Mouse (Mus musculus): ENCODE data around the gene Aldh8a1. TPM values are rescaled to one million over a fixed set of nuclear protein-coding genes. Genes with fewer than 3 reads are reported as not detected.

Gene Aldh8a1
- polyA plus RNA-seq, 1 experiment from 2014 or later, result not detected

DNA sequence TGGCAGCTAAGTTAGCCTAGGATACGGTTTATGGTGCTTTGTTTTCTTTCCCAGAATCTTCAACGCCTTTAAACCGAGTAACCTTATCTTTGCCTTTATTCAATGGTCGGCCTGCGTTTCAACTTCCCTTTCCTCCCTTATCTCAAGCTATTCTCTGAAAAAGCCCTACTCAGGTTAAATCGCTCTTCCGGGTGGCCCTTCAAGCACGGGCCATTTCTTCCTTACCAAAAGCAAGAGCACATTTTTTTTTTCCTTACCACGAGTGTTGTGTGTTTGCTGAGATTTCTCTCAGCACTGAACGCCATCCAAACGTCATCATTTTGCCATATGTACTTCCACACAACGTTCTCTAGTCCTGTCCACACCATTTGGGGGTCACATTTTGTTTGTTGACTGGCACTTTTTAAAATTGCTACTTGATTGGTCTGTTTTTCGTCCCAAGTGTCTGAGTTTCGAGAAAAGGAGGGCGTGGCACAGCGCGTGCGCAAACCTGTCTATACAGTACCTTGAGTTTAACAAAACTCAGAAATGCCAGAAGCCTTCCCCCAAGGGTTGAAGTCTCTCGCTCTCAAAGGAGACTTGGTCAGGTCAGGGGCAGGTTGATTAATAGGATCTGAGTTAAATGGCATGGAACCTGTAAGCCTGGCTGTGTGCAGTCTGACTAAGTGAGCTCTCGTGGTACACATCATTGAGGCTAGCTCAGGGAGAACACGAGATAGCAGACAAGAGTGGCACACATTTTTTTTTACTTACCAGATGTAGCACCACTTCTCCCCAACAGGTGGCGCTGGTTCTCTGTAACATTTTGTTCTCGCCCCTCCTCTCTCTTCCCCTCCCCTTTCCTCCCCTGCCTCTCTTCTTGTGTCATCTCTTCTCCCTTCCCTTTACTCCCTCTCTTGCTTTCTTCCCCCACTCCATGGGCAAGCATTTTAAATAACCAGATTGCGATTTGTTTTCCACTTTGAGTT, 43.6 kb downstream of the Aldh8a1 start:
- H3K27me3 ChIP-seq, result no peaks in the 10 kb centered on the region
- no peaks in the 10 kb centered on the region for H3K36me3 ChIP-seq
- no peak overlapping the region for H3K4me2 ChIP-seq
- 67% methylated on average over 24 of the region's 24 CpGs for WGBS
- H3K9ac ChIP-seq, result no peak overlapping the region
- no peaks in the 10 kb centered on the region for H3K9me3 ChIP-seq
- H3K27ac ChIP-seq, result no peak overlapping the region
- ATAC-seq (ENCODE audit: insufficient number of reproducible peaks, insufficient read depth, low FRiP score, low TSS enrichment, low read depth), result no peak
- no peak overlapping the region for H3K4me3 ChIP-seq
- no peaks in the 10 kb centered on the region; the same call in 1 of the 2 replicates for H3K4me1 ChIP-seq

DNA sequence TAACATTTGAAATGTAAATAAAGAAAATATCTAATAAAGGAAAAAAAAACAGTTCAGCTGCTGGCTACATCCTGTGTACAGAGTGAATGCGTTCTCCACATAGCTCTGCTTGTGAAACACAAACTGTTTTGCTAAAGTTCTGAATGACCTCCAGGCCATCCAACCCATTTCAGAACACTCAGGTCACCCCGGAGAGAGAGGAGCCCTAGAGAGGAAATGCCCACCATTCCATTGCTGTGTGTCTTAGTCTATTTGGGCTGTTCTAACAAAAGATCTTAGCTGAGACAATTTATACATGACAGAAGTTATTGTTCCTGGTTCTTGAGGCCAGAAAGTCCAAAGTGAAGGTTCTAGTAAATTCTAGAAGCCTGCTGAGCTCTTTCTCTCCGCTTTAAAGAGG, 49.4 kb downstream of the Aldh8a1 start:
- H3K4me2 ChIP-seq, result no peak overlapping the region
- no peak overlapping the region; the same call in 1 of the 2 replicates for H3K27ac ChIP-seq
- H3K36me3 ChIP-seq, result no peaks in the 10 kb centered on the region
- H3K4me1 ChIP-seq, result no peaks in the 10 kb centered on the region
- H3K9ac ChIP-seq, result no peak overlapping the region
- no peak overlapping the region for H3K4me3 ChIP-seq
- no peak for ATAC-seq (ENCODE audit: insufficient number of reproducible peaks, insufficient read depth, low FRiP score, low TSS enrichment, low read depth)
- no peaks in the 10 kb centered on the region for H3K9me3 ChIP-seq
- H3K27me3 ChIP-seq, result no peaks in the 10 kb centered on the region
- WGBS, result 62% methylated on average over 3 of the region's 3 CpGs

DNA sequence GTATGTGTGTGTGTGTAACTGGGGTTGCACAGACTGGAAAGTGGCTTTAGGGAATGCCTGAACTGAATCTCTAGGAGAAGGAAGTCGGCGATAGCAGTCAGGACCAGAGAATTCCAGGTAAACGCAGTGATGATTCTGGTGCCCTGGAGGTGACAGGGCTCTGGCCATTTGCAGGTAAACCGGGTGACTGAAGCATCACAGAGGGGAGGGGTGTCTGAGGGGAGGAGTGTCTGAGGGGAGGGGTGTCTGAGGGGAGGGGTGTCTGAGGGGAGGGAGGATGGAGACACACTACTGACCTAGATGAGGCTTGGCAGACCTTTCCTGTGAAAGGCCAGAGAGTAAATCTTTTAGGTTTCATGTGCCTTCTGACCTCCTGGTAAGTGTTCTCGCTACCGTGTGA, 50.9 kb downstream of the Aldh8a1 start:
- no peaks in the 10 kb centered on the region for H3K4me1 ChIP-seq
- no peaks in the 10 kb centered on the region for H3K9me3 ChIP-seq
- no peak for ATAC-seq (ENCODE audit: insufficient number of reproducible peaks, insufficient read depth, low FRiP score, low TSS enrichment, low read depth)
- no peak overlapping the region for H3K4me3 ChIP-seq
- no peak overlapping the region for H3K9ac ChIP-seq
- no peak overlapping the region for H3K4me2 ChIP-seq
- H3K36me3 ChIP-seq, result no peaks in the 10 kb centered on the region
- H3K27ac ChIP-seq, result no peak overlapping the region
- no peaks in the 10 kb centered on the region for H3K27me3 ChIP-seq
- 60% methylated on average over 6 of the region's 6 CpGs for WGBS

DNA sequence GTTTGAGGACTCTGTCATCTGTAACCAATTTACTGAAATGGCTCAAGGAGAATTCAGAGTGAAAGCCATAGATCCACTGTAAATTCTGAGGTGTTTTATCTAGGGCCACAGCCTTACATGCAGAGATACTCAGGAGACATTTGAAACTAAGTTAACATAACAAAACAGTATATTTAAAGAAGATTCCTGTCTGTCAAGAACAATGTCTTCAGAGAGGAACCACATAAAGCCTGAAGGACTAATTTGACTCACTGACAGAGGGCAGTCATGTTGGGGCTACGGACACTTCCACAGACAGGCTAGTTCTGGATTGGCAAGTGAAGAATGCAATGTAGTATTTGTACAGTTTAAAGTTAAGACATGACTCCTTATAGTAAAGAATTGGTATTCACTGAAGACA, 62.2 kb downstream of the Aldh8a1 start:
- no peak overlapping the region for H3K4me2 ChIP-seq
- H3K9ac ChIP-seq, result no peak overlapping the region
- H3K27me3 ChIP-seq, result 0 out of 2 replicates have a peak, but pooled peaks cover 2% of the 10 kb centered on the region
- no peak for ATAC-seq (ENCODE audit: insufficient number of reproducible peaks, insufficient read depth, low FRiP score, low TSS enrichment, low read depth)
- WGBS, result 40% methylated on average over 1 of the region's 1 CpGs
- H3K9me3 ChIP-seq, result no peaks in the 10 kb centered on the region
- H3K4me3 ChIP-seq, result no peak overlapping the region
- H3K36me3 ChIP-seq, result no peaks in the 10 kb centered on the region
- H3K27ac ChIP-seq, result no peak overlapping the region
- H3K4me1 ChIP-seq, result peaks cover 31% of the 10 kb centered on the region

DNA sequence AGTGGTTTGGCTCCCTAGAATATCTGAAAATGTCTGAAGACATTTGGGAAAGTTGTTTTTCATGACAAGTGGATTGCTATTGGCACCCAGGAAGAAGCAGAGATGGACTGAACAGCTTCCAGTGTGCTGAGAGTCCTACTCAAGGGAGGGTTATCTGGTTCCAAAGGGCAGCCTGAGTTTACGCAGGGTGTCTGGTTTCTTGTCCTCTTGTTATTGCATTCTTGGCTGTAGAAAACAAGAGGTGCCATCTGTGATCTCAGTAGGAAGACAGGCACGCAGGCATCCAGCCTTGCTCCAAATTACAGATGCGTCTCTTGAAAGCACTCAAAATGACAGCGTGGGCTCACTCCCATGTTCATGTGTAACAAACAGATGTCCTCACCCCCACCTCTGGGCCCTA, 63.9 kb downstream of the Aldh8a1 start:
- no peak for ATAC-seq (ENCODE audit: insufficient number of reproducible peaks, insufficient read depth, low FRiP score, low TSS enrichment, low read depth)

DNA sequence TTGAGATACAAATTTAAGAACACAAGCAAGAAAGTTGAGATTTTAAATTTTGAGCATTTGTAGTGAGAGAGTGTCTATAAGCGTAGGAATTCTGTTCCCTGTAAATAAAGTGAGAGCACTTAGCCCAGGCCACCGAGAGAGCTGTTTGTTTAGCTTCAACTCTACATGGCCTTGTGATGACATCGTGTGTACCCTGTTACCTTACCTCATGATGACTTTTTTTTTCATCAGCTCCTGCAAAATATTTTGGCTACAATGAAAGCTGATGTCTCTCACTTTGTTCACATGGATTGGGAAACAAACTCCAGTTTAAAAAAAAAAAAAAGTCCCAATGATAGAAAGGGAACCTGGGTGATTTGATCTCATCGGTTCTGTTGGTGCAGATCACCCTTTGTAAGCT, 64.6 kb downstream of the Aldh8a1 start:
- no peak overlapping the region for H3K4me2 ChIP-seq
- no peak for ATAC-seq (ENCODE audit: insufficient number of reproducible peaks, insufficient read depth, low FRiP score, low TSS enrichment, low read depth)
- WGBS, result 76% methylated on average over 4 of the region's 4 CpGs
- 0 out of 2 replicates have a peak, but pooled peaks cover 2% of the 10 kb centered on the region for H3K27me3 ChIP-seq
- H3K27ac ChIP-seq, result no peak overlapping the region
- no peaks in the 10 kb centered on the region for H3K36me3 ChIP-seq
- H3K9ac ChIP-seq, result no peak overlapping the region
- no peaks in the 10 kb centered on the region for H3K9me3 ChIP-seq
- H3K4me1 ChIP-seq, result peaks cover 39% of the 10 kb centered on the region
- H3K4me3 ChIP-seq, result no peak overlapping the region

More for the DNA sequence above, 63.9 kb downstream of the Aldh8a1 start:
- Histone ChIP-seq H3K4me1 (peaks cover 34% of the 10 kb centered on the region), H3K27ac (no peak overlapping the region), H3K9ac (no peak overlapping the region), H3K9me3 (no peaks in the 10 kb centered on the region), H3K4me3 (no peak overlapping the region), H3K27me3 (0 out of 2 replicates have a peak, but pooled peaks cover 2% of the 10 kb centered on the region), H3K36me3 (no peaks in the 10 kb centered on the region), H3K4me2 (no peak overlapping the region)
- 50% methylated on average over 4 of the region's 4 CpGs for WGBS

DNA sequence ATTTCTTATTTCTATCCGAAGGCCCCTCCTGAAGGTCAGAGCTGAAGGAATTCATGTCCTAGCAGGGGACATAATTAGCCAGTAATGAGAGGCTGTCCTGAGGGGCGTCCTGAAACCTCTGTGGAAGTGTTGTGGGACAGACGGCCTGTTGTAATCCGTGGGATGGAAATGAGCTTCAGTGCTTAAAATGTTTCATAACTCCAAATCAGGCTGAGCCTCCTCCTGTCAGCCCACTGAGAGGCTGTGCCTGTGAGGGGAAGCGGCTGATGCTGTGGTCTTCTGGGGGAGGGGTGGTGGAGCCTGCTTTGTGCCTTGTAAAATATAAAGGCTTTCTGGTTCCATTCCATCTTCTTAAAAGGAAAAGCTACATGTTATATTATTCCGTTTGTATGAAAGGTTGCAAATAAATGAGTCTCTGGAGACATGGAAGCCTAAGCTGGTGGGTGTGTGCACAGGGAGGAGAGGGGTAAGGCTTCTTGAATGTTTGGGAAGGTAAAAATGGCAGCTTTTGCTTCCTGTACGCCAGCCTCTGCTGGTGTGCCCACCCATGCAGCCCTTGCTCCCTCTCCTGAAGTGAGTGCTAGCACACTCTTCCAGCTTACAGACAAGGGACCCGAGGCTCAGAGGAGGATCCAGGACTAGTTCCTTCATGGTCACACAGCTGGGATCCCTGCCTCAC, 66.7 kb downstream of the Aldh8a1 start:
- H3K4me2 ChIP-seq, result no peak overlapping the region
- no peaks in the 10 kb centered on the region for H3K9me3 ChIP-seq
- 0 out of 2 replicates have a peak overlapping the region, but pooled peaks have one; percentile 18 for H3K27ac ChIP-seq
- WGBS, result 36% methylated on average over 8 of the region's 8 CpGs
- no peak overlapping the region for H3K4me3 ChIP-seq
- no peak for ATAC-seq (ENCODE audit: insufficient number of reproducible peaks, insufficient read depth, low FRiP score, low TSS enrichment, low read depth)
- H3K9ac ChIP-seq, result no peak overlapping the region
- no peaks in the 10 kb centered on the region for H3K36me3 ChIP-seq
- peaks cover 43% of the 10 kb centered on the region for H3K4me1 ChIP-seq
- 0 out of 2 replicates have a peak, but pooled peaks cover 2% of the 10 kb centered on the region for H3K27me3 ChIP-seq

DNA sequence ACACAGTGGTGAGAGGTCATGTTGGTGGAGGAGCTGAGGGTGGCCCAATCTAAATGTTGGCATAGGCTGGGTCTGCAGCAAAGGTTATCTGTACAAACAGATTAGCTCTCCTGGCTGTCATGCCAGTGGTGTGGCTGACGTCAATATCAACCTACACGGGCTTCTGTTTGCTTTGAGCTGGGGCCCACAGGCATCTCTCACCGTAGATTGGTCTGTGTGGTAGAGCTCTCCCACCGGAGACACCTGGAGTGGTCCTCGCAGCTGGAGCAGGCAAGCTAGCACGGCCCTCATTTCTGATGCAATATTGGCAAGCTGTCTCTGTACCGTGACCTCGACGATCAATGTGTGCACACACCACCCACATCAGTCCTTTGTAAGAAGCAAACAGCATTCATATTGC, 67.3 kb downstream of the Aldh8a1 start:
- Histone ChIP-seq H3K9ac (no peak overlapping the region), H3K27ac (no peak overlapping the region), H3K27me3 (0 out of 2 replicates have a peak, but pooled peaks cover 2% of the 10 kb centered on the region), H3K4me1 (peaks cover 43% of the 10 kb centered on the region), H3K9me3 (no peaks in the 10 kb centered on the region), H3K4me2 (no peak overlapping the region), H3K4me3 (no peak overlapping the region), H3K36me3 (no peaks in the 10 kb centered on the region)
- ATAC-seq (ENCODE audit: insufficient number of reproducible peaks, insufficient read depth, low FRiP score, low TSS enrichment, low read depth), result no peak
- WGBS, result 89% methylated on average over 9 of the region's 9 CpGs

Other genes starting within 250 kb of the Aldh8a1 start
- 4.5 and 6.2 TPM in 2 replicates for gene Myb, start 216.3 kb upstream of the Aldh8a1 start, polyA plus RNA-seq (2015; fragmentation: Nextera tagmentation; extraction: Ambion mirVana)
- 85.2 and 88.0 TPM in 2 replicates for gene Hbs1l, start 81.3 kb upstream of the Aldh8a1 start, polyA plus RNA-seq (2015; fragmentation: Nextera tagmentation; extraction: Ambion mirVana)
- gene 1700020N01Rik, start 215.9 kb downstream of the Aldh8a1 start, polyA plus RNA-seq (2015; fragmentation: Nextera tagmentation; extraction: Ambion mirVana), result not detected in 2 replicates

Data from embryonic facial prominence, embryonic 13.5 days (tissue).